In genomic region chr19:55562487-55563147, GRCm38 (mm10) we compare ENCODE assay signal across 13 mouse cellular contexts.
DNase-seq lines count a peak whose midpoint lies in the region; ATAC-seq and TF ChIP-seq lines count a peak whose summit lies in the region.
"Had no signal": no experiment of that assay in that cellular context is flagged by ENCODE, and none has a peak within 500 bp of the region (broad histone marks: within the 10 kb centered on the region; RNA-seq: fewer than 3 reads in every experiment).

No protein-coding gene starts in this region.

- H3K4me1 ChIP-seq in heart, embryonic 11.5 days (ENCODE audit: control insufficient read depth, insufficient read depth, low read length): peaks cover 55% of the 10 kb centered on the region
- H3K4me1 ChIP-seq in lung, embryonic 14.5 days (ENCODE audit: insufficient read depth): peaks cover 7% of the 10 kb centered on the region; the same call in 1 of the 2 replicates
- H3K4me1 ChIP-seq in limb, embryonic 12.5 days (replicated peaks): peaks cover 56% of the 10 kb centered on the region
- peaks cover 6% of the 10 kb centered on the region; the same call in 1 of the 2 replicates for H3K4me1 ChIP-seq in midbrain, embryonic 11.5 days (ENCODE audit: control insufficient read depth, insufficient read depth, low read length)

- no peak for TF ChIP-seq CTCF in lung, embryonic 14.5 days (IDR thresholded peaks at IDR 0.05; ENCODE audit: low read depth)

- no peaks in the 10 kb centered on the region for H3K36me3 ChIP-seq in heart, embryonic 11.5 days (ENCODE audit: control insufficient read depth, insufficient read depth, low read length)
- no peaks in the 10 kb centered on the region for H3K36me3 ChIP-seq in lung, embryonic 14.5 days (ENCODE audit: insufficient read depth)
- H3K36me3 ChIP-seq in limb, embryonic 12.5 days: no peaks in the 10 kb centered on the region
- H3K36me3 ChIP-seq in midbrain, embryonic 11.5 days (ENCODE audit: control insufficient read depth, insufficient read depth, low read length): no peaks in the 10 kb centered on the region
- H3K36me3 ChIP-seq: kidney, embryonic 15.5 days; limb, embryonic 15.5 days; neural tube, embryonic 12.5 days had no signal

- no peaks in the 10 kb centered on the region for H3K27me3 ChIP-seq in heart, embryonic 11.5 days (ENCODE audit: control insufficient read depth, insufficient read depth, low read length)
- H3K27me3 ChIP-seq in lung, embryonic 14.5 days (ENCODE audit: insufficient read depth, low read length): no peaks in the 10 kb centered on the region
- no peaks in the 10 kb centered on the region; the same call in 1 of the 2 replicates for H3K27me3 ChIP-seq in limb, embryonic 12.5 days
- peaks cover 5% of the 10 kb centered on the region for H3K27me3 ChIP-seq in midbrain, embryonic 11.5 days (ENCODE audit: control insufficient read depth, insufficient read depth, low read length)
- H3K27me3 ChIP-seq: kidney, embryonic 15.5 days; limb, embryonic 15.5 days had no signal

- WGBS in heart, embryonic 11.5 days (ENCODE audit: insufficient replicate concordance): 60% methylated on average over 14 of the region's 14 CpGs
- WGBS in lung, embryonic 14.5 days: 79% methylated on average over 14 of the region's 14 CpGs
- 75% methylated on average over 14 of the region's 14 CpGs for WGBS in limb, embryonic 12.5 days
- WGBS in midbrain, embryonic 11.5 days: 83% methylated on average over 14 of the region's 14 CpGs

- H3K4me2 ChIP-seq in heart, embryonic 11.5 days: no peak overlapping the region
- no peak overlapping the region for H3K4me2 ChIP-seq in lung, embryonic 14.5 days
- no peak overlapping the region for H3K4me2 ChIP-seq in limb, embryonic 12.5 days
- H3K4me2 ChIP-seq in midbrain, embryonic 11.5 days: no peak overlapping the region
- H3K4me2 ChIP-seq: kidney, embryonic 15.5 days; limb, embryonic 15.5 days; neural tube, embryonic 12.5 days had no signal

- peak overlapping the region; percentile 66 for H3K27ac ChIP-seq in heart, embryonic 11.5 days (ENCODE audit: low read depth, low read length)
- peak overlapping the region; percentile 54; the same call in 1 of the 2 replicates for H3K27ac ChIP-seq in lung, embryonic 14.5 days (ENCODE audit: low read depth)
- H3K27ac ChIP-seq in limb, embryonic 12.5 days: 0 out of 2 replicates have a peak overlapping the region, but pooled peaks have one; percentile 62
- H3K27ac ChIP-seq in midbrain, embryonic 11.5 days (ENCODE audit: low read depth, low read length): no peak overlapping the region
- H3K27ac ChIP-seq: gastrocnemius, adult 2 months; kidney, embryonic 15.5 days; limb, embryonic 15.5 days; neural tube, embryonic 12.5 days had no signal

- H3K9me3 ChIP-seq in heart, embryonic 11.5 days (replicated peaks; ENCODE audit: control insufficient read depth, low read length): no peaks in the 10 kb centered on the region
- H3K9me3 ChIP-seq in lung, embryonic 14.5 days (ENCODE audit: low read depth, low read length): no peaks in the 10 kb centered on the region
- no peaks in the 10 kb centered on the region for H3K9me3 ChIP-seq in limb, embryonic 12.5 days
- H3K9me3 ChIP-seq in midbrain, embryonic 11.5 days (ENCODE audit: control insufficient read depth, low read length): no peaks in the 10 kb centered on the region
- H3K9me3 ChIP-seq: kidney, embryonic 15.5 days; limb, embryonic 15.5 days; neural tube, embryonic 12.5 days had no signal

- no peak overlapping the region for H3K9ac ChIP-seq in heart, embryonic 11.5 days (ENCODE audit: low read depth, low read length)
- H3K9ac ChIP-seq in lung, embryonic 14.5 days: no peak overlapping the region
- H3K9ac ChIP-seq in limb, embryonic 12.5 days (replicated peaks): no peak overlapping the region
- no peak overlapping the region for H3K9ac ChIP-seq in midbrain, embryonic 11.5 days (ENCODE audit: low read length)
- H3K9ac ChIP-seq: kidney, embryonic 15.5 days; limb, embryonic 15.5 days; neural tube, embryonic 12.5 days had no signal

- DNase-seq in heart, adult 8-10 months (ENCODE audit: low spot score): no peak
- DNase-seq in lung, embryonic 14.5 days: no peak
- no peak for DNase-seq in lung, postnatal 25 days (ENCODE audit: low spot score)
- DNase-seq in cerebellum, postnatal 25 days: peak; percentile 36 to 47
- no peak for DNase-seq in midbrain, embryonic 11.5 days (ENCODE audit: low spot score, missing footprints)
- DNase-seq: gastrocnemius, adult 2 months; right cerebral cortex, postnatal 25 days had no signal

- H3K4me3 ChIP-seq in heart, embryonic 11.5 days (ENCODE audit: low read depth, low read length): no peak overlapping the region
- no peak overlapping the region for H3K4me3 ChIP-seq in lung, embryonic 14.5 days (ENCODE audit: low read depth, low read length)
- no peak overlapping the region for H3K4me3 ChIP-seq in limb, embryonic 12.5 days (replicated peaks)
- H3K4me3 ChIP-seq in midbrain, embryonic 11.5 days (ENCODE audit: low read depth, low read length): no peak overlapping the region
- H3K4me3 ChIP-seq: gastrocnemius, adult 2 months; kidney, embryonic 15.5 days; limb, embryonic 15.5 days; neural tube, embryonic 12.5 days had no signal

- peak; percentile 24; the same call in 1 of the 2 replicates for ATAC-seq in heart, embryonic 11.5 days (replicated peaks; ENCODE audit: insufficient number of reproducible peaks, low FRiP score, low TSS enrichment)
- peak; percentile 21; the same call in 1 of the 2 replicates for ATAC-seq in lung, embryonic 14.5 days (ENCODE audit: insufficient read depth)
- no peak for ATAC-seq in limb, embryonic 12.5 days (ENCODE audit: insufficient number of reproducible peaks, insufficient read depth, low FRiP score, low TSS enrichment, low read depth)
- ATAC-seq in midbrain, embryonic 11.5 days (ENCODE audit: low FRiP score): no peak
- ATAC-seq: forebrain, embryonic 16.5 days had no signal

Comparison
In these comparisons a context has a peak if more than half of its experiments do, and no peak if none do; other contexts are left out.
1. ATAC-seq: peak in heart, embryonic 11.5 days (single experiment) and lung, embryonic 14.5 days (single experiment); none in limb, embryonic 12.5 days (single experiment) and midbrain, embryonic 11.5 days (single experiment).
2. DNase-seq: peak in cerebellum, postnatal 25 days (2 of 2); none in heart, adult 8-10 months (single experiment), lung, embryonic 14.5 days (single experiment), lung, postnatal 25 days (single experiment) and midbrain, embryonic 11.5 days (single experiment).